Mouse (Mus musculus) testis, postnatal 10 days (tissue): Measurements from ENCODE around the gene Arhgef38.

Source experiments
- DNase-seq: peaks from one replicate; pipeline ENCODE4 v3.0.0; 2021; ENCODE audit warnings: low spot score

The Arhgef38 gene

DNA sequence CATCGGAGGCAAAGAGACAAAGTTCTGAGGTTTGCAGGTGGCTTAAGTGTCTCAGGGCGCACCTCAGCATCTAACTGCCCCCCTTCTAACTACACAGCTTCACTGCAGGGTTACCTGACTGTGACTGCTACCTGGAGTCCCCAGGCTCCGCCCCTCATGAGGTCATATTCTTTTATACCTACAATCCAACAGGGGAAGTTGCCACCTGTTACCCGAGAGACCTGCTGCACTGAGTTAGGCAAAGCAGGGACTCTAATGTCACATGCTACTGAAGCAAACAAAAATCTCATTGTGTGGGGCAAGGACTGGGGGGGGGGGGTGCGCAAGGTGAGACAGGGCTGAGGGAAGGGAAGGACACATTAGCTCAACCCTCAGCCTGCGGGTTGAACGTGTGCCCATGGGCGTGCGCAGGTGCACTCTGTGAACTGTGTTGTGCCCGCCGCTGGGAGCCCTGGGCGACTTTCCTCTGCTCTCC, at the start of gene Arhgef38:
TSS of gene Arhgef38 (minus strand) at position 129 of the 475 bp plus-strand sequence.
- no peak for DNase-seq

DNA sequence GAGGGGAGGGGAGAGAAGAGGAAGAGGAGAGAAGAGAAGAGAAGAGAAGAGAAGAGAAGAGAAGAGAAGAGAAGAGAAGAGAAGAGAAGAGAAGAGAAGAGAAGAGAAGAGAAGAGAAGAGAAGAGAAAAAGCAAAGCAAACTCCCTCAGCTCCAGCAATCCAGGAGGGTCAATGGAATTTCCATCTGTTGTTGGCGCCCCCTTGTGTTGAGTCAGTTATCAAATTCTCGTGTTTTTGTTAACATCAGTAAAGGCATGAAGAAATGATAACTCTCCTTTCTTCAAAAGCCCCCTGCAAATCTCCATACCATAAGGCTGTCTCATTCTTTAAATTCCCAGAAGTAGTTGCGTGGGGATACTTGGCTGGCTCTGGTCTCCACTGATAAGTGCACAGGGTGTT, 37.1 kb upstream of the Arhgef38 start:
- peak; percentile 91 for DNase-seq

DNA sequence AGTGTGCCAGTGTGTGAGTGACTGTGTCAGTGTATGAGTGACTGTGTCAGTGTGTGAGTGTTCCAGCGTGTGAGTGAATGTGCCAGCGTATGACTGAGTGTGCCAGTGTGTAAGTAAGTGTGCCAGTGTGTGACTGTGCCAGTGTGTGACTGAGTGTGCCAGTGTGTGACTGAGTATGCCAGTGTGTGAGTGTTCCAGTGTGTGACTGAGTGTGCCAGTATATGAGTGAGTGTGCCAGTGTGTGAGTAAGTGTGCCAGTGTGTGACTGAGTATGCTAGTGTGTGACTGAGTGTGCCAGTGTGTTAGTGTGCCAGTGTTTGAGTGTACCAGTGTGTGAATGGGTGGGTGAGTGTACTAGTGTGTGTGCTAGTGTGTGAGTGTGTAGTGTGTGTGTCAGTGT, 24.1 kb upstream of the Arhgef38 start:
- DNase-seq = no peak

DNA sequence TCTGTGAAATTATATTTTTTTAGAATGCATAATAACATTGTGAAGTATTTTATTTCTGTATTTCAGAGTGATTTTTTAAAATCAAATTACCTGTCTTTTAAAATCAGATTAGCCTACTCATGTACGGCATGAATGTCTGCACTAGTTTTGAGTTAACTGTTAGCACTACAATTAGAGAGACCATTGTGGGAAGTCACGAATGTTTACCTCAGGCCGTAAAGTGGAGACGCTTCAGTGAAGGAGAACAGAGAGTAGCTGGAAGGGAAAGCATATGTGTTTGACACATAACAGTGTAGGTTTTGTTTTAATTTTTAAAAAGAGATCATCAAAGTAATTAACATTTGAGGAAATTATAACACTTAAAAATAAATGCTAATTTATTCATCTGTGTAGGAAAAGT, 21.1 kb upstream of the Arhgef38 start:
- DNase-seq = no peak

DNA sequence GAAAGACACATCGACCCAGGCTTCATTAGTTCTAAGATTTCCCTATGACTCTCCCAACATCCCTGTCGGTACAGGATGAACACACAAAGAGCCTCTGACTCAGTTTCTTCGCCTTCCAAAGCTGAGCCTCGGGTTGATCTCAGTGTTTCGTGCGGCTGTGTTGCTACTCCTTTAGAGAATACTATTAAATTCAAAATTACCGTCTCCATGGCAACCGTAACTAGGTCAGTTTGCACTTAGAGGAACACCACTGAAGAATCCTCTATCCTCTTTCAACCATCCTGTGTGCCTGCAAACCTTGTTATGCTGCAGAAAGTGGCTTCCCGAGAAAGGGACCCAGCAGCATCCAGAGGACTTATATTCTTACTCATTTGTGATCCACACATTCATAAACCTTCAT, 9.3 kb upstream of the Arhgef38 start:
- DNase-seq = no peak

DNA sequence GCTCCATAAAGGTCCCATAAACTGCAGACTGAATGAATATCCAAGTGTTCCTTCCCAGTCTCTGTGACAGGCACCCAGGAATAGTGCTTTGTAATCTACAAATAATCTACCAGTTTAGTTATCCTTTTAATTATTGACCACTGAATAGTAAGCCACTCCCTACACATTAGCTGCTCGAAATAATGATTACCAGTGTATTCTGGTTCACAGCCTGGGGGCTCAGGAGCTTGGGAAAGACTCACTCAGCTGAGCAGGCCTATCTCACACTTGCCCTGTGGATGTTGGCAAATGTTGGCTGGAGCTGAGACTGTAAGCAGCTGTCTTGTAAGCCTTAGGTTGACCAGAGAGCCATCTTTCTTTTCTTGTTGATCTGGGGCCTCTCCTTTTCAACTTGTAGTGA, 7.2 kb upstream of the Arhgef38 start:
- no peak for DNase-seq

DNA sequence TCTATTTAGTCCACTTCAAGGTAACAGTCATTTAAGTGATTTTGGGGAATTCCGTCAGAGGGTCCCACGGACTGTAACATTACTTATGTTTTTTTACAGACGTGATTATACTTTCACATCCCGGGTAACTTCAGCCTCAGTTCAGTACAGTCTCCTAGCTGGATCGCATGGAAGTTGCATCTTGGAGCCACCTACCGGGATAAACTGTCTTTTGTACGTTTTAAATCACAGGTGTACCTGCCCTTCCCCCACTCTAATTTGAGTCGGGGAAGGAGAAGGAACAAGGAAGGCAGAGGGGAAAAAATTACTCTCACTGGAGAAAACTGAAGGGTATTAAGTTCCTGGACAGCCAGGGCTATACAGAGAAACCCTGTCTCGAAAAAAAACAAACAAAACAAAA, 756 bp downstream of the Arhgef38 start:
- no peak for DNase-seq

DNA sequence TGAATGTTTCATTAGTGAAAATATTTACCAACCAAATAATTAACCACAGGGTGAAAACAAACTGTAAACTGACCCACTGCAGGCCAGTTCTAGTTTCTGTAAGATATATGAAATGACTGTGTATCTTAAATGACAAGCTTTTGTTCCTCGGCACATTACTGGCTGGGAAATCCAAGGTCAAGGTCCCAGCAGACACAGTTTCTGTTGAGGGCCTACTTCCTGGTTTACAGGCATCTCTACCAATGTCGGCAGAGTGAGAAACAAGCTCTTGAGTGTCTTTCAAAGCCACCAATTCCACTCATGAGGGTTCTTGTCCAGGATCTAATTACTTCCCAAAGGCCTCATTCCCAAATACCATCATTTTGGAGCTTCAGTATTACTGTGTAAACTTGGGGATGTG, 4.3 kb downstream of the Arhgef38 start:
- DNase-seq = no peak

DNA sequence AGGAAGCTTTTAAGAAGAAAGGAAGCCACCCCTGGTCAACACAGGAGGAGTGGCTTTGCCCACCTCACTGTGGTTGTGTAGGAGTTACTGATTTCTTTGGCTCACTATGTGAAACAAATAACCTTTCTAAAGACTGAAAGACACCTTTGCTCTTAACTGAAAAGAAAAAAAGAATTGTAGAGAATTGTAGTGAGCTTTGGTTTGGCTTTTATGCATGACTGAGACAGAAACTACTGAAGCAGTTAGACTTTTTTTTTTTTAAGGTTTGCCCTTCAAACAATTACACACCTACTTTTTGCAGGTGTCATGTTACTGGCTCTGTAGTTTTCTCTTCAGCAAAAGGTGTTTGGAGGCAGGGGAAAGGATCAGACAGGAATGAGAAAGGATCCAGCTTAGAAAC, 5.2 kb downstream of the Arhgef38 start:
- DNase-seq = no peak

DNA sequence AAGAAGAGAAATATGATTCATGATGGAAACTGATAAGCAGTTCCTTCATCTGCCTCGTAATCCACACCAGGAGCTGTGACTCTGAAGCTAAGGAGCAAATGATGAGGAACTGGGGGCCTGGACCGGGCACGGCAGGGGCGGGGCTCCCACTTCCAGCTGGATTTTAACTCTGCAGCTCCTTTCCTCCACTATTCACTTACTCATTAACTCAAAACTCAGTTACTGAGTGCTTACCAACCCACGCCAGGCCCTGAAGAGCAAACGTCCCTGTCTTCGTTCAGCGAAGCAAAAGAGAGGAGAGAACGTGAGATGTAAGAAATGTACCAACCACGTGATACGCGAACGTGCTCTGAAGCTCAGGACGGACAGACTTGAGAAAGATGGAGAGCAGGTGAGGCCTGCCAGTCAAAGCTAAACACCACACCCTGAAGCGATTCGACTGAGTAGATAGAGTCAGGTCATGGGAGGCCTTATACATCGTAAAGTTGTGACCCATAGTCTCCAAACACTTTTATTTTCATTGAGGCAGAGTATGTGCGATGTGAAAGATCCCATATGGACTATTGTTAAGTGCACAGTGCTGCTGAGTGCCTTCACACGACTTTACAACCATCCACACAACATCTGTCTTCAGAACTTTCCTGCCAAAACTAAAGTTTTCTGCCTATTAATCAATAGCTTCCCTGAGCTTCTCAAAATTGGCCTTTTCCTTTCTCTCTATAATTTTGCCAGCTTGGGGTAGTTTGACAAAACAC, 7.3 kb downstream of the Arhgef38 start:
- DNase-seq = no peak

DNA sequence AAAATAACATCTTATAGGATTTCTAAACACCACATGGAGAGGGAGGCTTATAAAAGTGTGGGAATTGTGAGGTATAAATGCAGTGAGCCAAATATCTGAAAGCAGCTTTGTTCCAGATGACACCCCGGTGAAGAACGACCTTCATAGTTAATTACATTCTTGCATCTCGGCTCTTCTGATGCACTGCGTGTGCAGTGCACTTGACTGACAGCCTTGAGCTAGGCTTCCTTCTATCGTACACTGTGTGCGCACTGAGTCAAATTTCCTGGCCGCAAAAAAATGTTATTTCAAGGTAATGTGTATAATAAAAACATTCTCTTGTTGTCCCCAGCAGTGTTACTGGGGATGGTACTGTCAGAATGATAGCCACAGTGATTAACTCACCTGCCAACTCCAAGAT, 16.2 kb downstream of the Arhgef38 start:
- DNase-seq = no peak

DNA sequence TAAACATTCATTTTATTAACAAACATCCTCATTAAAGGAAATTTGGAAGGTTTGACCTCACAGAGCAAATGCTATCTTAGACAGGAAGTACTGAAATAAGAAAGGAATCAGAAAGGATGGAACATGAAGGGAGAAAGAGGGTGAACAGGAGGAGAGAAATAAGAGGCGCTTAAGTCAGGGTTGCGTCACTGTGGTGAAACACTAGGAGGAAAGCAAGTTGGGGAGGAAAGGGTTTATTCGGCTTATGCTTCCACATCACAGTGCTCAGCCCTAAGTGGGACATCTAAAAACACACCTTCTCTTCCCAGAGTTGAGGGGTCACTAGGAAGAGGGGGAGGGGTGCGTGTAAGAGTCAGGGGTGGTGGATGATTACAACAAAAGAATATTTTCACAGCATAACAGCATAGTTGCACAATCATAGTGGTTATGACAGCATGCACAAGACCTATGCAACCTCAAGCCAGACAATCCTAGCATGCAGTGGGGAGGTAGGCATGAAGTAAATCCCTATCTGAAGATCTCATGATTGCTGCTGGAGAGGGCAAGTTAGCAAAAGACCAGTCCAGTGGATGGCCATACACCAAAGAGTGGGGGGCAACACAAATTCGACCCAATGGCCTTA, 19.4 kb downstream of the Arhgef38 start:
- no peak for DNase-seq

DNA sequence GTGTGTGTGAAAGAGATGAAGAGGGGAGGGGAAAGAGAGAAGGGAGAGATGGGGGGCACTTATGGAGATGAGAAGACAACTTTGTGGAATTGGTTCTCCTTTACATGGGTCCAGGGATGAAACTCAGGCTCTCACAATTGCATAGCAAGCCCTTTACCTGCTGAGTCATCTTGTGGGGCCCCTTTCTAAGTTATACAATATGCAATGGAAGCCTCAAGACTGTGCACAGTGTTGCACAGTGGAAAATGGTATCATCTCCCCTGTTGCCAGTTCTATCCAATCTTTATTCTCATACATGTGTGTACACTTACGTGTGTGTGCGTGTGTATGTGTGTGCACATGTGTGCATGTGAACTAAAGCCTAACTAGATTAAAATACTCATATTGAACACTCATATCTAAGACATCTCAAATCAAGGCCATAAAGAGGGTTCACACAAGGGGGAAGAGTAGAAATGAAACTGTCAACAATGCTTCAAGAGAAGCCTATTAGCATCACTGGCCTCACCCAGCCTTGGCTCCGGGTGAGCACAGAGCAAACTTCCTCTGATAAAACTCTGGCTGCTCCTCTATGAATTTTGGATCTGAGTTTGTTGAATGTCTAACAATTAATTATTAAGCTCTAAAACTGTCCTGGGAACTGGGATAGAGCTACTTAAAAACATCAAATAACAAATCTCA, 21.2 kb downstream of the Arhgef38 start:
- no peak for DNase-seq

DNA sequence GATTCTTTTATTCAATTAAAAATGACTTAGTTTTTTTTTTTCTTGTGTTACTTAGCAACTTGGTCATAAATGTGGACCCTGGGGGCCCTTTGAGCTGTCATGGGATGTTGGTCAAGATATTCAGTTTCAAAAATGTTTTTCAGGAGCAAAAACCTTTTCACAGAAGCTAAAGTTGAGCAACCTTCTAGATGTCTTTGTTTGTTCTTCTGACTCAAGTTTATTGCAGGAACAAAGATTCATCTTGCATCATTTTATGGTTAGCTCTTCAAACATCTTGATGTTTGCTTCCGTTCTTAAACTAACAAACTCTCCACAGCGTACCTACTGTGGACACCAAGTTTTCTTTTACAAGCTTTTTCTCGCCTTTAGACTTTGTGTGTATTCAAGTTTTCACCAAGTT, 23.4 kb downstream of the Arhgef38 start:
- no peak for DNase-seq

DNA sequence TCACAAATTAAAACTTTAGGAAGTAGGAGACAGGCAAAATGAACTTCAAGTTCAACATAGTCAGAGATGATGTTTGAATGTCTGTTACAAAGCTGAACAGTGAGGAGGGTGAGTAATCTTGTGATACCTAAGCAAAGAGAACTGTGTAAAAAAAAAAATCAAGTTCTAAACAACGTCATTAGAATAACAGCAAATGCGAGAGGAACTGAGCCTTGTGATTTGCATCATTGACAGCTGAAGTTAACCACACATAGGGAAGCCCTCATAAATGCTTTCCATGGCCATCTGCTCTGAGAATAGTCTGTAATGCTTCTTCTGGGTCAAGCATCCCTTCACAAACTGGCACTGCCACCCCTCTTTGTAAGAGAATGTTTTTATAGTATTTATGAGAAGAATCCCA, 31.0 kb downstream of the Arhgef38 start:
- DNase-seq = no peak

DNA sequence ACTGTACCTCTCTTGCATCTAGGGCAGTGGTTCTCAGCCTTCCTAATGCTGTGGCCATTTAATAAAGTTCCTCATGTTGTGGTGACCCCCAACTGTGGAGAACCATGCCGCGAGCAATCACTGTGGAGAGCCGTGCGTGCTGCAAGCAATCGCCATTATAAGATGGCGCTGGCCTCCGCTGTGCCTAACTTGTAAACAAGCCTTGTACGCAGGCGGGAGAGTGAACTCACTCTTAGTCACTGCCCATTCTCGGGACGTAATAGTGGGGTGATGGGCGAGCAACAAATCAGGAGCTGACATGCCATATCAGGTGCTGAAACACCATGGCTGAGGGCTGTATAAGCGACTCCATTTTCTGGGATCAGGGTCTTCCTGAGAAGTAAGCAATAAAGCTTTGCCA, 32.6 kb downstream of the Arhgef38 start:
- DNase-seq = no peak

DNA sequence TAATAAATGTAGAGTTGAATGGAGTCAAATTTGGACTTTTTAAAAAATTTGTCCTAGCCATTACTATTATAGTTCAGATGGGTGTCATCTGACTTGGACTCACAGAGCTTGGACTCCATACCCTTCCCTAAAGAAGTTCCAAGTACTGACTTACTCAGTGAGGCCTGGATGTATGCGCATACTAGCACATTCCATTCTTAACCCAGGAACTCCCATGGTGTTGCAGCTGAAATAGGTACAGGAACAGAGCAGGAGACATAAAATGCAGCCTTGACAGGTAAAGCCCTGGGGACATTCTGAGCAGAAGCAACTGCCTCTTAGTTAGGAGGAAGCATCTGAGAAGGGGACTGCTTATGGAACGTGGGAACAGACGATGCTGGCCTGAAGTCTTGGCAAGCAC, 45.8 kb downstream of the Arhgef38 start:
- DNase-seq = no peak

DNA sequence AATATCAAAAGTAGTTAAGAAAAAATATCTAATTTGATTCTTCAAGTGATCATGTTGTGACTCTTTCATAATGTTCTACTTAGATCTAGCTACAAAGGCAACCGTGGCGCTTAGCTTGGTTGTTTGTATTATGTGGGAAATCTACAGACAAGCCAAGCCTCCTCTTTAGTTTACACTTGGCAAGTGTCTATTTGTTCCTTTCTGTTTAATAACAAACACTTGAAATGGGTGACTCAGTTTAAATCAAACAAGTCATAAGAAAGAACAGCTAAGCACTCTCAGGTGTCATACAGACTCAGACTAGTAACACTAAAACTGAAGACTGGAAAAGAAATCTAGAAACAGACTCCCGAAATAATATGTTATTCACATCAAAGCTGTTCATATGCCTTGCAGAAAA, 47.2 kb downstream of the Arhgef38 start:
- DNase-seq = no peak

DNA sequence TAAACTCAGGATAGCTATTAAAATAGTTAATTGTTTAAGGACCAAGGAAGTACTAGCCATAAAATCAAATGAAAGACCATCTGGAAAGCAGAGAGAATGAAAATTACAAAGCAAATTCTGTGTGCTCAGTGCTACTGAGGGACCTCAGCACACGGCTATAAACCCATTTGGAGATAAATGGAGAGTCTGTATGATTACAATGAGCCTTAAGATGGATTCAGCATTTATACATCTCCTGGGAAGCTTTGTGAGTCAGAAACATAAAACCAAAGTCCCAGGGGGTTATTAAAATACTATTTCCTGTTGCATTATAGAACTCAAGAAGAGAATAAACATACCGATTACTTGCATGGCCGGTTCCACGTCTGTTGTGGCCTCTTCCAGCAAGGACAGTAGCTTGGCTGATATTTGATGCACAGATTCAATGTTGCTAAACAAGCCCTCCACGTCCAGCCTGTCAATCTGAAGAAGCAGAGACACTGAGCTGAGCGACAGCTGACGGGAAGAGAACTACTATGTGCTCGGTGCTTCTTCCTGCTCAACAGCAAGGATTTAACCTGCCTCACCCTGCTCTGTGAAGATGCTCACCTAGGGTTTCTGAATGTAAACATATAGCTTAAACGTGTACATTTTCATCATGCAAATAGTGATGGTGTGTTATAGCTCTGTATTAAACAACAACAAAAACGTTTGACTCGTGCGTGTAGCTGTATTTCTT, 58.6 kb downstream of the Arhgef38 start:
- no peak for DNase-seq

DNA sequence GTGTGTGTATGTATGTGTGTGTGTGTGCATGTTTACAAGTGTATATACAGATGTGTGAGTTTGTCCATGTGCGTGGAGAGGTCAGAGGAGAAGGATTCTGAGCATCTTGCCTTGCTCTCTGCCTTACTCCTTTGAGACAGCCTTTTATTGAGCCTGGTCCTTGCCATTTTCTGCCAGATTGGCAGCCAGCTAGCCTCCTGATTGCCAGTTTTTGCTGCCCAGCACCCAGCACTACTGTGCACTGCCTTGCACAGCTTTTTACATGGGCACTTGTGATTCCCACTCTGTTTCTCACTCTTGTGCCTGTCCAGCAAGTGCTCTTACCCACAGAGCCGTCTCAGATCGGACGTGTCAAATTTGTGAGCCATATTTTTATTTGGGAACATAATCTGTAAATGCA, 62.5 kb downstream of the Arhgef38 start:
- no peak for DNase-seq

DNA sequence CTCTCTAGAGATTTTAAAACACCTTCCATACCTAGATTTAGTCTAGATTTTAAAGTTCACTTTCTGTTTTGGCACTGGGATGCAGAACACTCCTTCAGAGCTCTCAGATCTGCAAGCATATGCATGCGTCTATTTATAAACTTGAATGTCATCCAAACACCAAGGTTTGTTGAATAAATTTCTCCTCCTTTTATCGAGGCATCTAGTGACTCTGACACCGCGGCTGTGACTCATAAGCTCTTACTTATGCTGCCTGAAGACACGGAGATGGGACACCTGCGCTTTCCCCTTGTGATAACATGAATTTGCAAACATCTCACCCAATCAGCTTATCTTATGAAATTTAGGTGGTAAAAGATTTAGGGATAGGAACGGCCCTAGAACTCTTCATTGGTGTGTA, 65.0 kb downstream of the Arhgef38 start:
- no peak for DNase-seq

DNA sequence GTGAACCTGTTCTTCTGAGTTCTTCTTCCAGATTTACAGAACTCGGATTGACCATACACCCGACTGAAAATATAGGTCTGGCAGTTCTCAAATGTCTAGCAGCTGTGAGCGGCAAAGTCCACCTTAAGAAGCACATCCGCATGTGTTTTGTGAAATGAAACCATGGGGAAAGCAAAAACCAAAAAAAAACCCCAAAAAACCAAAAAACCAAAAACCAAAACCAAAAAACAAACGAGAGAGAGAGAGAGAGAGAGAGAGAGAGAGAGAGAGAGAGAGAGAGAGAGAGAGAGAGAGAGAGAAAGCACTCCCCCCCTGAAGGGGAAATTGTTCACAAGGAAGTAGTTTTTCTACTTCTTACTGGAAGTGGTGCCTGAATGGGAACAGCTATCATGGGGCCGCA, 67.2 kb downstream of the Arhgef38 start:
- DNase-seq = no peak

DNA sequence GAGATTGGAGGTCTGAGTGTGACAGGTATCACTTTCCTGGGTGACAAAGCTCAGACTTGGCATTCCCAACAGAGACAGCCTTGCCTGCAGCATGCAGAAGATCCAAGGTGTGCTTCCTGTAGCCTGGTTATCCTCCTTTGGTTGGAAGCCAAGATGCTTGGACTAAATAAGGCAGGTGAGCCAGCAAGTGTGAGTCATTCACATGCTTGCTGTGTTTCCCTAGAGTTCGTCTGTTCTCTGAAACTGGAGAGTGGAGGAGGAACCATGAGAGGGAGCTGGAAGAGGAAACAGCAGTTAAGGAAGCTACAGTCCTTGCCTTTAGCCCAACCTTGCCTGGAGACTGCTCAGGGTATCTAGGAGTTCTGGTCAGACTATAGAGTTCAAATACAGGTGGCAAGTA, 69.6 kb downstream of the Arhgef38 start:
- DNase-seq = no peak
